Mouse (Mus musculus) embryonic facial prominence, embryonic 11.5 days (tissue): Measurements from ENCODE around the gene Dclre1c. TPM values are rescaled to one million over a fixed set of nuclear protein-coding genes. Genes with fewer than 3 reads are reported as not detected.
A peak's percentile ranks its signal among the peaks of the same experiment; 100 is the strongest.

Source experiments
- ATAC-seq: fragments of 200-750 bp; cut with Nextera tagmentation; replicated peaks from 2 replicates; pipeline ENCODE4 v1.8.0; 2017; ENCODE audit warnings: low read depth; ENCODE audit not compliant: insufficient number of reproducible peaks, low FRiP score, low TSS enrichment
- DNase-seq: peaks from one replicate; pipeline ENCODE4 v3.0.0-alpha.2; 2015; ENCODE audit warnings: low spot score
- H3K27ac ChIP-seq: fragments of 300-500 bp; sonication (generic); replicated peaks from 2 replicates; pipeline ENCODE4 v1.5.1; 2014; ENCODE audit warnings: mild to moderate bottlenecking, low read depth, low read length, control low read depth
- H3K27me3 ChIP-seq: fragments of 300-500 bp; sonication (generic); 2 replicates; pipeline ENCODE4 v1.6.1; 2014; ENCODE audit warnings: mild to moderate bottlenecking, low read length, moderate library complexity, mixed read lengths; ENCODE audit not compliant: control insufficient read depth, insufficient read depth
- H3K36me3 ChIP-seq: fragments of 300-500 bp; sonication (generic); replicated peaks from 2 replicates; pipeline ENCODE4 v1.6.1; 2014; ENCODE audit warnings: low read depth, mild to moderate bottlenecking, low read length, moderate library complexity, mixed read lengths; ENCODE audit not compliant: control insufficient read depth, insufficient read depth
- H3K4me1 ChIP-seq: fragments of 300-500 bp; sonication (generic); 2 replicates; pipeline ENCODE4 v1.6.1; 2014; ENCODE audit warnings: low read length, mixed read lengths; ENCODE audit not compliant: control insufficient read depth, insufficient read depth
- H3K4me2 ChIP-seq: fragments of 300-500 bp; sonication (generic); 2 replicates; pipeline ENCODE4 v1.6.1; 2014; ENCODE audit warnings: low read depth, mild to moderate bottlenecking, control low read depth, low read length, moderate library complexity
- H3K4me3 ChIP-seq: fragments of 300-500 bp; sonication (generic); 2 replicates; pipeline ENCODE4 v1.5.1; 2014; ENCODE audit warnings: low read depth, low read length, control low read depth
- H3K9ac ChIP-seq: fragments of 300-500 bp; sonication (generic); replicated peaks from 2 replicates; pipeline ENCODE4 v1.6.1; 2014; ENCODE audit warnings: mild to moderate bottlenecking, control low read depth, low read length
- H3K9me3 ChIP-seq: fragments of 300-500 bp; sonication (generic); replicated peaks from 2 replicates; pipeline ENCODE4 v1.6.1; 2016; ENCODE audit warnings: mild to moderate bottlenecking, low read length, inconsistent platforms, mixed read lengths; ENCODE audit not compliant: control insufficient read depth
- WGBS: fragments of 180-500 bp; shearing (Covaris S2); extraction: QIAGEN DNeasy Blood & Tissue Kit; methylation state at CpG from one replicate; pipeline ENCODE4 v1.1.7; 2014; 5-methylcytosine and 5-hydroxymethylcytosine counted together
- polyA plus RNA-seq: library from polyadenylated mRNA; unstranded; fragments of >200 nt; fragmentation: Nextera tagmentation; extraction: Ambion mirVana; gene quantifications from 2 replicates; pipeline ENCODE4 v1.2.1, GENCODE M21; 2014

Dclre1c gene
- polyA plus RNA-seq, 1 experiment from 2014 or later, result 5.8 TPM

DNA sequence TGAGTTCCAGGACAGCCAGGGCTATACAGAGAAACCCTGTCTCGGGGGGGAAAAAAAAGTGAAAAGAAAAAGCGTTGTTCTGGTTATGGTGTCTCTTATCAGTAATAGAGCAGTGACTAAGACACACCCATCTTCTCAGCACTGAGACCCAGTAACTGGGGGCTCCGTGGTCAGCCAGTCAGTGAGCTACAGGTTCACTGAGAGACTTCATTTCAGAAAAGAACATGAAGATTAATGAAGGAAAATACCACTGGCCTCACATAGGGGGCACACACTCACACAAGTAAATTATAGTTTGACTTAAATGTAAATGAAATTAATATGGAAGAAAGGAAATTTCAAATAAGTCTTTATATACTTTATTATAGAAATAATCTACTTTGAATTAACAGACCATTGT lies 56.3 kb downstream of the Dclre1c start:
- Histone ChIP-seq H3K27ac (no peak overlapping the region), H3K4me3 (no peak overlapping the region), H3K4me2 (no peak overlapping the region), H3K4me1 (no peaks in the 10 kb centered on the region), H3K27me3 (no peaks in the 10 kb centered on the region), H3K9ac (no peak overlapping the region), H3K9me3 (no peaks in the 10 kb centered on the region), H3K36me3 (no peaks in the 10 kb centered on the region)
- WGBS, result 79% methylated on average over 3 of the region's 3 CpGs
- no peak for DNase-seq
- no peak for ATAC-seq

DNA sequence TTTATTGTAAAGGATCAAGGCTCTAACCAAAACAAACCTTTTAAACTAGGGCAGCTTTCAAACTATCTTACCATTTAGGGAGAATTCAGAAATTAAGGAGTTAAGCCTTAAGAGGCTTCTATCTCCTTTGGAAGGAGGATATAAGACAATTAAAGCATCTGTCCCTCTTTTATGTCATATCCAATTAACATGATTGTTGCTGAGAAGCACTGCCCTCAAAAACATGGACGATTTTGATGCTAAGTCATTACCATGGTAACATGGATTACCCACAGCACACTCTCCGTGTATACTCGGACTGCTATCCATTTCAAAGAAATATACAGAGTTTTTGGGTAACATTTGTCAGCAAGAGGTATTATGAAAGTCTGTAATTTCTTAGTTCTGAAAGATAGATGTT lies 65.9 kb downstream of the Dclre1c start:
- no peak overlapping the region for H3K4me3 ChIP-seq
- H3K27ac ChIP-seq, result no peak overlapping the region
- peaks cover 3% of the 10 kb centered on the region for H3K36me3 ChIP-seq
- H3K9ac ChIP-seq, result no peak overlapping the region
- H3K27me3 ChIP-seq, result no peaks in the 10 kb centered on the region
- WGBS, result 84% methylated on average over 3 of the region's 3 CpGs
- no peaks in the 10 kb centered on the region for H3K4me1 ChIP-seq
- ATAC-seq (no peak), DNase-seq (no peak)
- no peaks in the 10 kb centered on the region for H3K9me3 ChIP-seq
- no peak overlapping the region for H3K4me2 ChIP-seq

DNA sequence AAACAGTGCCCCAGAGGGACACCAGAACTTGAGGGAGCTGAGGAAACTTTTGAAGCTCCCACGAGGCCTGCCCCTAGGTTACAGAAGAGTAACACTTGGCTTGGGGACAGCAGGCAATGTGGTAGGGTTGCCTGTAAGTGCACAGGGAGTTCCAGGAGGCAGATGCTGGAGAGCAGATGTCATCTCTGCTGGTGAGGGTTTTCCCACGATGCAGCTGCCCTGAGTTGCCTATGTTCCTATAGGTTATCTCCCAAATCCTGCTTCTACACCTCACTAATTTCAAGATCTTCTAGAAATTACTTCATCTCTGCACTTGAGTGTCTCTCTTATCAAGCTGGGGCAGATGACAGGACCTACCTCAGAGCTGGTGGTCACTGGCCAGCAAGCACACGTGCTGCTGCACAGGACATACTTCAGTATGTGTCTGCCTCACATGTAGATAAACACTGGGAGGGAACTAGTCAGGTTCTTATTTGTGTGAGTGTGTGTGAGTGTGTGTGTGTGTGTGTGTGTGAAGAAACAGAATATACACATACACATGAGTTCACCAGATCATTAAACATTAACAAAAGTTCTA lies 70.0 kb downstream of the Dclre1c start:
- WGBS, result 87% methylated on average over 3 of the region's 3 CpGs
- no peak for ATAC-seq
- Histone ChIP-seq H3K36me3 (peaks cover 3% of the 10 kb centered on the region), H3K4me2 (no peak overlapping the region), H3K9me3 (no peaks in the 10 kb centered on the region), H3K27ac (no peak overlapping the region), H3K4me1 (no peaks in the 10 kb centered on the region), H3K27me3 (no peaks in the 10 kb centered on the region), H3K9ac (no peak overlapping the region), H3K4me3 (no peak overlapping the region)
- DNase-seq, result no peak

- no peaks in the 10 kb centered on the region for H3K9me3 ChIP-seq
- peaks cover 3% of the 10 kb centered on the region for H3K36me3 ChIP-seq
- 94% methylated on average over 6 of the region's 6 CpGs for whole genome bisulfite sequencing
- no peak overlapping the region for H3K4me3 ChIP-seq
- no peak overlapping the region for H3K9ac ChIP-seq
- H3K27me3 ChIP-seq, result no peaks in the 10 kb centered on the region
- ATAC-seq, result no peak
- no peak overlapping the region for H3K27ac ChIP-seq
- no peak overlapping the region for H3K4me2 ChIP-seq
- H3K4me1 ChIP-seq, result no peaks in the 10 kb centered on the region
- DNase-seq, result no peak
Measured at GRCm38 (mm10) chr2:3499543-3499942, 75.6 kb downstream of the Dclre1c start.

DNA sequence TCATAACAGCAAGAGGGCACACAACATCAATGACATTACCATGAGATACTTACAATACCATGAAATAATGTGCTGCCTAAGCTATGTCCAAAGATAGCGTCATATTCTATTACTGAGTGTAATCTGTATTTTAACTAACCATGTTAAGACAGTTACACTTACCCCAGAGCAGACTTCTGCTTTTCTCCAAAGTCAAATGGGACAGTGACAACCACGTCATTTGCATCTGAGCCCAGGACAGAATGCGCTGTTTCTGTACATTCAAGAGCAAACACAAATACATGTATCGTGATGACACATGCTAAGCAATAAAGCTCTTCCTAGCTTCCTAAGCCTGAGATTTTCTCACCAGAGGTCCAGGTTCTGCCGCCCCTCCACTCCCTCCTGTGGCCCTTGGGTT lies 77.0 kb downstream of the Dclre1c start:
- Histone ChIP-seq H3K4me1 (no peaks in the 10 kb centered on the region), H3K4me2 (no peak overlapping the region), H3K36me3 (peaks cover 3% of the 10 kb centered on the region), H3K27ac (no peak overlapping the region), H3K4me3 (no peak overlapping the region), H3K9me3 (no peaks in the 10 kb centered on the region), H3K27me3 (no peaks in the 10 kb centered on the region), H3K9ac (no peak overlapping the region)
- ATAC-seq, result no peak
- 93% methylated on average over 5 of the region's 5 CpGs for whole genome bisulfite sequencing
- no peak for DNase-seq

DNA sequence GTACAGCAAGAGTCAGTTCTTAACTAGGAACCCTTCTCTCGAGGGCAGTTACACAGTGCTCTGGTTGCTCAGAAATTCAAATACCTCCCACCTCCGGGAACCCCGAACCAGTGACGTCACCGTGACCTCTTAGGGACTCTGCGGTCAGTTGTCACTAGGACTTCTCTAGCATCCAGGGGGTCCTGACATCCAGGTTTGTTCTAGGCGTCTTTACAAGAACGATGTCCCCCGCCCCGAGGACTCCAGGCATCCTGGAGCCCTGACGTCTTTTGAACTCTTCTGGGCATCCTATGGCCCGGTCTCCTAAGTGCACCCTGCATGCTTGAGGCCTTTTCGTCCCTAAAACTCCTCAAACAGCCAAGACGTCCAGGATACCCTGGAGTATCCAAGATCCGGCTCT lies 88.1 kb downstream of the Dclre1c start:
- Histone ChIP-seq H3K27me3 (no peaks in the 10 kb centered on the region), H3K27ac (no peak overlapping the region; the same call in 1 of the 2 replicates), H3K4me1 (no peaks in the 10 kb centered on the region), H3K9ac (peak overlapping the region; percentile 73), H3K36me3 (peaks cover 3% of the 10 kb centered on the region), H3K4me3 (peak overlapping the region; percentile 61), H3K4me2 (peak overlapping the region; percentile 76), H3K9me3 (no peaks in the 10 kb centered on the region)
- ATAC-seq, result no peak; the same call in 1 of the 2 replicates
- 1% methylated on average over 15 of the region's 15 CpGs for WGBS
- DNase-seq, result peak; percentile 68

- peaks cover 3% of the 10 kb centered on the region for H3K36me3 ChIP-seq
- H3K4me1 ChIP-seq, result no peaks in the 10 kb centered on the region
- WGBS, result under 1% methylated on average over 60 of the region's 60 CpGs
- peak within 1 kb of the TSS; percentile 61 for H3K4me3 ChIP-seq
- DNase-seq (peak; percentile 99), ATAC-seq (peak; percentile 100)
- no peaks in the 10 kb centered on the region for H3K27me3 ChIP-seq
- peak within 1 kb of the TSS; percentile 73 for H3K9ac ChIP-seq
- peak within 1 kb of the TSS; percentile 76 for H3K4me2 ChIP-seq
- no peak within 1 kb of the TSS; the same call in 1 of the 2 replicates for H3K27ac ChIP-seq
- H3K9me3 ChIP-seq, result no peaks in the 10 kb centered on the region
Measured at GRCm38 (mm10) chr2:3512552-3513454, 88.9 kb downstream of the Dclre1c start, which contains the start of the genes Gm45902, Hspa14 and Cdnf. Gene Gm45902 (minus strand): TSS chr2:3512790. Gene Hspa14 (minus strand): TSS chr2:3512814. Gene Cdnf (plus strand): TSS chr2:3513030.
